Mouse (Mus musculus): ENCODE results near the gene Col4a2.
"Not testable (repeated sequence)": the region's sequence is repeated elsewhere in the genome, so short reads cannot be mapped to it uniquely, and the experiment has no call there.

Gene Col4a2

DNA sequence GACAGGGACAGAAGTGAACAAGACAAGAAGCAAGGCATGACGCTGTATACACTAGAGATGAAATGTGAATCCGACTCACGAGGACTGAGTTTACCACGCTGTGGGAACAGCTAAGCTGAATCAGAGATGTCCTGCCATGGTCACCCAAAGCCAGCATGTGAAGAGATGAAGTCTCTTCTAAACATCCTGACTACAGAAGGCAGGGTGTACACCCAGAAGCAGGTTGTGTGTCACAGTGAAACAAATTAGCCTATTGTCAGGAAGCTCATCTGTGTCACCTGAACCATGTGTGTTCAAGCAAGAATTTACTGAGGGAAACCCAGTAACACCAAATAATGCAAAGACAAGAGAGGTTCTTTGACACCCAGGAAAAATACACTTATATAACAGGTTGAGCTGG lies 153.0 kb downstream of the Col4a2 start:
- DNase-seq = no peak

DNA sequence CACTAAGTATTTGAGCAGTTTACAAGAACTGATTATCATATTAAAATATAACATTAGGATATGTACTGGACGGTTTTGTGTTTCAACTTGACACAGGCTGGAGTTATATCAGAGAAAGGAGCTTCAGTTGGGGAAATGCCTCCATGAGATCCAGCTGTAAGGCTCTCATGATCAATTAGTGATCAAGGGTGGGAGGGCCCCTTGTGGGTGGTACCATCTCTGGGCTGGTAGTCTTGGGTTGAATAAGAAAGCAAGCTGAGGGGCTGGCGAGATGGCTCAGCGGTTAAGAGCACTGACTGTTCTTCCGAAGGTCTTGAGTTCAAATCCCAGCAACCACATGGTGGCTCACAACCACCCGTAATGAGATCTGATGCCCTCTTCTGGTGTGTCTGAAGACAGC lies 153.9 kb downstream of the Col4a2 start:
- not testable (repeated sequence) for DNase-seq

DNA sequence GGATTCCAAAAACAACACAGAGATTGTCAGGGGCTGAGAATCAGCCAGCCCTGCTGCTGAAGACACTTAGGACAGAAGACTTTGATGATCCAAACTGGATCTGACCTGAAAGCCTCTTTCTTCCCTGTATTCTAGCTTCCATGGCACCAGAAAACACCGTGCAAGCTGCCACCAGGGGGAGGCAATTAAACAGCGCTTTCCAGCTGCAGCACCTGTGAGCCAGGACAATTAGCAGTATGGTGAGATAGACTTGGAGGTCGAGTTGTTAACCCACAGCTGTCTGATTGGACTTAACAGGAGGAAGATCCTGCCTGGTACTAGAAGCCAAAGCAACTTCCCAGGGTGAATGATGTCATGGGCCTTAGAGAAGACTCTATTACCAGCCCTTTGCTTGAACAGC lies 156.5 kb downstream of the Col4a2 start:
- DNase-seq = no peak

DNA sequence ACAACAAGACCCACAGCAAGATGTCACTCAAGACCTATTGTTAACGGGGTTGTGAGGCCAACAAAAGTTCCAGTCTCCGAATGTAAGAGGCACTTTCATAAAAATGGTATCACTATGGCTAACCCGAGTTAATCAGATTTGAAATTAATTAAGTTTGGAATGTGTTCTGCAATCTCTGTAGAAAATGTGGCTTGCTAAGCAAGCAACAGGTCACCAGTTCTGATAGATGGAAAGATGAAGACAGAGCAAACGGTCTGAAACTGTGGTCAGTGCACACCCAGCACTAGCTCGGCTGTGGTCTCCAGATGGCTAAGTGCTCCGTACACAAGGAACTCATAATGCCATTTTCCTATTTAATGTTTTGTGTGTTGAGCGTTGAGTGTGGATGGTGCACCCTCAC lies 158.1 kb downstream of the Col4a2 start:
- no peak for DNase-seq

DNA sequence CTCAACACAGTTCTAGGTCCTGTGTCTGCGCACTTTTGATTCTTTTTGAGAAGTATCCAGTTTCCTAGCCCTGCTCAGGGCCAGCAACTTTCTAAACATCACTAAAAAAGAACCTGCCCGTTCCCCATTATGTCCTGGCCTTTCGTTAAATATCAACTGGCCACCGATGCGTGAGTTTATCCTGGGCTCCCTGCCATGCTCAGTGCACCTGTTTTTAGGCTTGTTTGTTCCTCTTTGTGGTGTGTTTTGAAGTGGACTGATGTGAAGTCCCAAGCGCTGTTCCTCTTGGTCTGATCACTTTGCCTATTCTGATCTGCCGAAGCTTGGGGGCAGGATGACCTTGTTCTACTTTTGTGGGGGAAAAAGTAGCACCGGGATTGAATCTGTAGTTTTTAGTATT lies 158.7 kb downstream of the Col4a2 start:
- DNase-seq = no peak

DNA sequence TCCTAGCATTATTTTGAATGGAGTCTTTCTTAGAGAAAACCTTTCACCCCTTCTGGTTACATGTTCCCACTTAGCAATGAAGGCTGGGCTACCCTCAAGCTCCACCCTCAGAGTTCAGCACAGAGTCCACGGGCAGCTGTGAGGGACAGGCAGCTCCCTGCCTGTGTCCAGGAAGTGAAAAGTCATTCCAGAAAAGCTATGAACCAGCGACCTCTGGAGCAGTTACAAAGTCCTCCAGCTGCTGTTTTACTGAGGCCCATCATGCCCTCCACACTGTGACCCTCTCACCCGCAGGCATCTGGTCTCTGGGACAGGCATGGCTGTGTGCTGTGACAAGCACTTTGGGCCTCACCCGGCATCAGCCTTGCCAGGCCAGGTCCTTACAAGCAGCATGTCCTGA lies 160.5 kb downstream of the Col4a2 start:
- DNase-seq = no peak

DNA sequence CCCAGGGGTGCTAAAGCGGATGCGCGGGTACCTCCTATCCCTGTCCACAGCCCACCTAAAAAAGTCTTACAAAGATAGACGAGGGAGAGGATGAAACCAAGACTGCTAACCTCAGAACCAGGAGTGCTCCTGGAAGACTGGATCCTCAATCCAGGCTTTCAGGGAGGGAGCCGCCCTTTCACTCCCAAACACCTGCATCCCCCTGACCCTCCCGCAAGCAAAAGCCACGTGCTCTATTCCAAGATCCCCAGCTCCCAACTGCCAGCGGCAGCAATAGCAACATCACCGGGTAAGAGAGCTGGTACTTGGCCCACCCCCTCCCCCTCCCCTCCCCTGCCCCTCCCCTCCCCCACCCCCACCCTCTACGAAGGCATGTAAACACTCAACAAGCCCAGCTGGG lies 162.8 kb downstream of the Col4a2 start:
- DNase-seq = no peak

DNA sequence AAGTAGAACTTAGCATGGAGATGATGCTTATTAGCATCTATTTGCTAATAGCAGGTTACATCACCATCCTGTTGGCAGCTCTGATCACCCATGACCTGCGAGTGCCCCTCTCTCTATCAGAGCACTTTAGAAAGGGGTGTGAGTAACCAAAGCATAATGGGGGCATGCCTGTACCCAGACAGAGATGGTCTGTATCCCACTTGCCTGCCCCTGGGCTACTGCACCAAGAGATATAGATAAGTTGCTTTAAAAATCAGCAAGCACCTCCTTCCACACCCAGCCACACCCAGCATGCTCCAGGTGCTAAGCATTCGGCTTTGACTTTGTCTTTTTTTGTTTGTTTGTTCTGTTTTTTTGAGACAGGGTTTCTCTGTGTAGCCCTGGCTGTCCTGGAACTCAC lies 163.3 kb downstream of the Col4a2 start:
- no peak for DNase-seq

DNA sequence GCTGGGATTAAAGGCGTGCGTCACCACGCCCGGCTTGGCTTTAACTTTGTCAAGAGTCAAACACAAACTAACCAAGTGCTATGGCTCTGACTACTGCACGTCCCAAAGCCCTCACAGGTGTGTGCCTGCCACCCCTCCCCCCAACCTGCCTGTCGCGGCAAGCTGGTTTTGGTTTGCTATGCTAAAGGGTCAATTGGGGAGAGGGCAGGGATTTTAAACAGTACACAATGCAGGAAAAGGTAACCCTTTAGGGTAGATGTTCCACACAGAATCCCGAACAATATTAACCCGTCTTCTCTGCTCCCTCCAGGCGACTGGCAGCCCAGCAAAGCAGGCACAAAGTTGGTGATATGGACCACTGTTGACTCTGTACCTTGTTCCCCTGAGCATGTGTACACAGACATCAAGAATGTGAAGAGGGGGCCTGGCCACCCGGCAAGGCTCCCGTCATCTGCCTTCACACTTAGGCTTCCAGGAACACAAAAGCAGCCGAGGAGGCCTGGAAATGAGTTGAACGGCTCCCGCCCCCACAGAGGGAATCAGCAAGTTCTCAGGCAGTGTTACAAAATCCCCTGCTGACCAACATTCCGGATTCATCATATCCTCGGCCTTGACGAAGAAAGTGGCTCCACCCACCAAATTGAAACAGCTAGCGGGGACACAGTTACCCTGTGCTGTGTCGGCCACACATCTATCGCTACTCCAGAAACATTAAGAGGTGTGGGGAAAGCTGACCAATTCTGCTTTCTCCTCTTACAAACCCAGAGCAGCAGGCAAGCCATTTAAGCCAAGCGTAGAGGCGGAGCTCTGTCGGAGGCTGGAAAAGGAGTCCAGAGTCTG lies 164.0 kb downstream of the Col4a2 start:
- DNase-seq = no peak

DNA sequence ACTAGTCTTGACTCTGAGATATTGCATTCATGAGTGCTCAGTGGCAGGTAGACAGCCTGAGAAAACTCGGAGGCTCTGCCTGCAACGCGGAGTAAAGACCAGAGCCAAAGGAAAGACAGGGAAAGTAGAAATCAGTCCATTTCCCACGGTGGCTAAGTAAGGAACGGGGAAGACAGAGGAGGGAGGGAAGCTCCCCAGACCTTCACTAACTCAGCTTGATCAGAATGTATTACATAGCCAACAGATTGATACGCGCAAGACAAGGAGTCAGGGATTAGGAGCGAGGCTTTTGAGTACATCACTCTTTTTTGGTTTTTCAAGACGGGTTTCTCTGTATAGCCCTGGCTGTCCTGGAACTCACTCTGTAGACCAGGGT lies 164.6 kb downstream of the Col4a2 start:
- no peak for DNase-seq

DNA sequence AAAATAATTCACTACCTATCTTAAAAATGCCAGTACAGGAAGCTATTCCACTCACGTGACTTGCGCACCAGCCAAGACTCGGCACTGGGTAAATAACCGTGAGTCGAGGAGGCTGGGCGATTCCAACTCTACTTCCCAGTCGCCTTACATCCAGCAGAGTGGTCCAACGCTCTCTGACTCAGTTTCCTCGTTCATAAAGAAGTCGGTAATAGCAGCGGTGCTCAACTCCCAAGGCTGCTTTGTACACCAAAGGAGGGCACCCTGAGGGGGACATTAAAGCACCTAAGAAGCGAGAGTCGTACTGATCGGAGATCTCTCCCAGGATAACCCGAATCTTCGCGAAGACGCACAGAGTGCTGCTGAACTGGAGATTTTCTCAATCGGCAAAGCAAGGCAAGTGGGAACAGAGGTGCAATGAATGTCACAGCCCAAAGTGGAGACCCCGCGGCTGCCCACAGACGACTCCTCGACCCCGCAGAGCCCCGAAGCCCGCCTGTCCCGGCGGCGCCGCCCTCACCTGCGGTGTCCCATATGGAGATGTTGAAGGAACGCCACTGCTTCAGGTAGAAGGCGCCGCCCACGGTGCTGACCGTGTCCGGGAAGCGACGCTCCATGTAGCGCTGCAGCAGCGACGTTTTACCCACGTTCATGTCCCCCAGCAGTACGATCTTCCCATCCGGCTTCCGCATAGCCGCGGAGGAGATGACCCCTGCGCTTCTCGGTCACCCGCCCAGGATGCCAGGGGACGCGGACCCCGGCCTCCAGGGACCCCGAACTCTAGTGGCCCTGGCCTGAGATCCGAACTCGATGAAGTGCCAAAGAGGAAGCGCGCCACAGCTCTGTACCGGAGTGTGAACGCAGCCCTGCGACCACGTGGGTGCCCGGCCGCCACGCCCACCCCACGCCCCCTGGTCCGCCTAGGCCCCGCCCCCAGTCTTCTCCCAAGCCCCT lies 165.5 kb downstream of the Col4a2 start, which contains the start of gene Rab20:
Gene Rab20, minus strand, starts transcription at position 900 of the 951 bp plus-strand sequence.
- DNase-seq = peak in 1 of 2 experiments; percentile 12

DNA sequence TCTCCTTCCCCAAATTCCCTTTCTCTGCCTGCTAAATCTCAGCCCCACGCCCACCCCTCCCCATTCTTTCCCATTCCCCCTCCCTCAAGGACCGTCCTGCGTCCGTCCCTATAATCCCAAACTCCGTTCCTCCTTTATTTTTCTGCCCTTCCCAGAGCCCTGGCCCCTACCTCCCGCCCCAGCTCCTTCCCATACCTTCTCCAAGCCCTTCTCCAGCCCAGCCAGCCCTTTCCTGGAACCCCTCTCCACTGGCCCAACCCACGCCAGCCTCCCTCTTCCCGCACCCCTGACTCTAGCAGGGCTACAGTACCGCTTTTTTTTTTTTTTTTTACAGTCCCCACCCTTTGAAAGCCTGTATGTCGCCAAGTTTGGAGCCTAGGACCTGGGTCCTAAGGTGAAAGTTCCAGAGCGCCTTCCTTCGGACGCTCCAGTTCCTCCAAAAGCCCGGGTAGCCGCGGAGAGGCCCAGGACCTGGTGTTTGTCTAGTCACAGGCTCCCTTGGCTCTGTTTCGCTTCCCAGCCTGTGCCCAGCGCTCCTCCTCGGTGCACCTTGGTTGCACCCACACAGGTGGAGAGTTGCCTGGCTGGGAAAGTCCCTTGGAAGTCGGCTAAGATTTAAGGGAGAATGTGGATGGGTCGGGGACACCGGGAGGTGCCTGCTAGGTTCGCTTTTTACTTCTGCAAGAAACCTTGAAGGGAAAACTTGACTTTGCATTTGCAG lies 166.4 kb downstream of the Col4a2 start:
- DNase-seq = no peak

DNA sequence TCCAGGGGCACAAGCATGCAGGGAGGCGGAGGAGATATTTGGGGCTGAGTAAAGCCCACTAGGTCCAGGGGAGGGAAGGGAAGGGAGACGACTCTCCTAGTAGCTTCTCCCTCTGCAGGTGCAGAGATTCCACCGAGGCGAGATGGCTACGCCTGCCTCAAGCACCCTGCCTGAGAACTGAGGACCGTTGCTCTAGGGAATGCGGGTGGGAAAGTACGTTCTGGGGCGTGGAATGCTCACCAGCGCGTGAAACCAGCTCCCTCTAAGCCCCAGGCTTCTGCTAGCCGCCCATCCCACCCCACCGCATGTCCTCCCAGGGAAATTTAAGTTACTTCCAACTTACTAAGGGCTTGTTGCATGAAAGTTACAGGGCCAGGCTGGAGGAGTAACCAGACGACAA lies 167.0 kb downstream of the Col4a2 start:
- DNase-seq = no peak

DNA sequence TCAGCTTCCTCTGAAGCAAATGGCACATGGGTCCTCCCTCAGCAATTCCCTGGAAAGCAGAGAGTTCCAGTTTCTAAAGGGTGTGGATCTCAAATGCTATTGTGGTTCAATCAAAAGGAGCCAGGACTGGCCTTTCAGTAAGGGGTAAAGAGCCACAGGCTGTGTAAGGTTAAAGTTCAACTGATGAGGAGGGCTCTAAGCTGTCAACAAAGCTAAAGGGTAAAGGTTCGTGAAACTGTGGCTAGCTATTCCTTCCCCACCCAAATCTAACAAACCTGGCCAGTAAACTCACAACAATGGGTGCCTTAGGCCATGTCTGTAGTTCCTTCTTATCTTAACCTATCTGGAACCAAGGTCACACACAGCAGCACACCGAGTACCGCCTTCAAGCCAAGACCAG lies 169.3 kb downstream of the Col4a2 start:
- DNase-seq = no peak

DNA sequence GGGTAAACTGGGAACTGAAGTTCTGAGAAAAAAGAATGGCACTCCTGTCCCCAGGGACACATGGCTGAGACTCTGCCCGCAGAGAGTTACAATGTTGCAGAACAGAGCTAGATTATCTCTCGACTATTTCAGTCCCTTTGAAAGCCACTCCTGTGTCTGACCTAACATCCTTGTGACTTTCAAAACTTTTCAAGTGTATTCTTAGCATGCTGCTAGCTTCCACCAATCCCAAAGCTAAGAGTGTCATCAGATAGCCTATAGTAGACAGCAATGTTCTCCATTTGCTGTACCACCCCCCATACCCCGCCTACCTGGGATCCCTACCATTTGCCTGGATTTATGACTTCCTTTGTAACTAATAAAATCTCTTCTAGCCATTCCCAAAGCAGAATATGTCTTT lies 169.9 kb downstream of the Col4a2 start:
- DNase-seq = no peak

DNA sequence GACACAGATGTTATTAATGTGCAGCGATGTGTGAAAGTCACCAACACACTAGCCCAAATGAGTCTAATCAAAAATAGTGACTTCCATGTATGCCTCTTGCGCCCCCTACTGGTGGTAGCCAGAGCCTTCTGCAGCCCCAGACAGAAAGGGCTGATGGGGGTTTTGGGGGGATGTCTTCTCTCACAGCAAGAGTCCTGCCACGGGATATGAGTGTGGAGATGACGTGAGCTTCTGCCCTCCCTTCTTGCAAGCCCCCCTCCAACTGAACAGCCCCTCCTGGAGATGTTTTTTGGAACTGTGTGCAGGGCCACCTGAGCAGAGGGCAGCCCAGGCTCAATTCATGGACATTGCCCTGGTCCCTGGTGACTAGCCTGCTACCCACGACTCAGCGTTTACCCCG lies 173.5 kb downstream of the Col4a2 start:
- DNase-seq = peak; percentile 66 to 67

DNA sequence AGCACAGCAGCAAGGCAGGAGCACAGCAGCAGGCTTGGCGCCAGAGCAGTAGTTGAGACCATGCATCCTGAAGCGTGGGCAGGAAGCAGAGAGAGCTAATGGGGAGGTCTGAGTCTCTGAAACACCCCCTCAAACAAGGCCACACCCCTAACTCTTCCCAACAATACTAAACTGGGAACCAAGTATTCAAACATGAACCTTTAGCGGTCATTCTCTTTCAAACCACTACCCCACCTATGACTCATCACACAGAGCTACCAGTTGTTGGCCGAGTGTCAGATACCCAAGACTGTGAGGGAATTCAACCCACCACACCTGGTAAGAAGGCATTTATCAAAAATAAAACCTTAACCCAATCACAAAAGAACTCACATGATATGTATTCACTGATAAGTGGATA lies 174.6 kb downstream of the Col4a2 start:
- DNase-seq = no peak

DNA sequence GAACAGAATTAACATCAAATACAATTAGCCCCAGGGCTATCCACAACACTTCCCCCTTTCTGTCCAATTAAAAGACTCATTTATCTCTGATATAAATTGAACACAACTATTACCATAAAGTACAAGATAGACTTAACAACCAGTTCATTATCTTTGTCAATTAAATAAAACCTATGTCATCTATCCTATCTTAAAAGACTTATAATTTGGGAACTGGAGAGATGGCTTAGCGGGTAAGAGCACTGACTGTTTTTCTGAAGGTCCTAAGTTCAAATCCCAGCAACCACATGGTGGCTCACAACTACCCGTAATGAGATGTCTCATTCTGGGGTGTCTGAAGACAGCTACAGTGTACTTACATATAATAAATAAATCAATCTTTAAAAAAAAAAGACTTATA lies 179.7 kb downstream of the Col4a2 start:
- not testable (repeated sequence) for DNase-seq

DNA sequence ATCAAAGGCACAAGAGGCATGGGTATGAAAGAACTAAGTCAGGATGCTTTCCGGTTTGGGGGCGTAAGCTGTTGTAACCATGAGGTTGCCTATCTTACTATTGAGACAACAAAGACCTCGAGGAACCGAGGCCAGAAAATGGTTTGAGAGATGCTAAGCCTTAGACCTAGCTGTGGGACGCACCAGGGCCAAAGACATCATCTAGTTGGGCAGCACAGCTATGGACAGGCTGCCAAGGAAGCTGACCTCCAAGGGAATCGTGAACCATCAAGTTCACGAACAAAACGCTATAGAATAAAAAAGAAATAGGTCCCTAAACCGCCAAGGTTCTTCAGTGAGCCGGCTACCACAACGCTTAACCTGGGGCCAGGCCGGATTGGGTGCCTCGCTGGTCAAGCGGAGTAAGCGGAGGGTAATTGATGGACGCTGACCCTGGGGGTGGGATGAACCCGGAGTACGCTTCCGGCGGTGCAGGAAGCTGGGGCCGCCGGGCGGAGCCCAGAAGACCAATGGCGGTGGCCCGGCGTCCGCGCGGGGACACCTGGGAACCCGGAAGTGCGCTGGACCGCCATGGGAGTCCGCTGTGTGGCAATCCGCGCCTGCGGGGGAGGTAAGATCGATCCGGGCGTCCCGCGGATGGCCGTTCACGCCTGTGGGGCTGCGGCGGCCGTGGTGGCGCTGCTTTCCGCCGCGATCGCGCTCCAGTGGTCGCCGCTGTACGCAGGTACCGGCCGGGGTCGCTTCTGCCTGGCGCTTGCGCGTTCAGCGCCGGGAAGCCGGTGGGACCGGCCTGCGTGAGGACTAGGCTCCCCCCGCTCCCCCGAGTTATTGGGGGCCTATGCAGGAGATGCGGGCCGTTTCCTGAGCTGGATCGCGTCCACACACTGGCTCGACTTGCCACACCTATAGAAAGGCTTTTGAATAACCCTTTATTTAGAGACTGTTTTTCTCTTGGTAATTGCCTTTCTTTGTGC lies 184.7 kb downstream of the Col4a2 start, which contains the start of gene Naxd:
Gene Naxd, plus strand, starts transcription at position 490 of the 974 bp plus-strand sequence.
- peak; percentile 87 to 92 for DNase-seq

DNA sequence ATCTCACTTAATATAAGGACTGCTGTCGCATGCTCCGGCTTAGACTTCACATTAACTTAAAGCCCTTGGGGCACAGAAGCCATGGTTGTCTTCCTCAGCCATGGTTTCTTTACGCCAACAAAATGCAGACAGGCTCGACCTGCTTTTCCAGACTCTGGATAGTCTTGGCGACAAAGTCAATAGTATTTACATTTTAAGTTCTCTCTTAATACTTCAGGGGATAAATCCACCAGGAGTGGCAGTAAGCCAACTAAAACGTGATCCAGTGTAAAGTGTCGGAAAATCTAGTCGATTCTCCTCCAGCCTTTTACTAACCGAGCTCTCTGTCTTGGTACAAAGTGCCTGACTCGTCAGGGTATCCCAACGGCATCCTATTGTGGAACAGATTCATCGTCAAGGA lies 185.7 kb downstream of the Col4a2 start:
- no peak for DNase-seq
